Mouse (Mus musculus): ENCODE data around the gene Itgb2.
A peak's percentile ranks its signal among the peaks of the same experiment; 100 is the strongest.

GRCm38 (mm10) chr10:77590812-77591211, 60.8 kb downstream of the Itgb2 start:
- TF ChIP-seq CTCF (IDR thresholded peaks at IDR 0.05; ENCODE audit: extremely low read depth, insufficient read length, insufficient replicate concordance, low read depth, low read length), result peak; percentile 77
- TF ChIP-seq POLR2A (IDR thresholded peaks at IDR 0.05; ENCODE audit: low read depth, low read length), result no peak
